Mouse (Mus musculus) embryonic fibroblast, embryonic 13.5 days (primary cell): Measurements from ENCODE around the gene Sik2.

Source experiments
- CTCF ChIP-seq: IDR thresholded peaks from 2 replicates; pipeline ENCODE4 v1.5.1; 2011; ENCODE audit warnings: mild to moderate bottlenecking, control low read depth, low read length, moderate library complexity, borderline replicate concordance; ENCODE audit not compliant: insufficient read depth
- POLR2A ChIP-seq: IDR thresholded peaks from 2 replicates; pipeline ENCODE4 v1.6.1; 2011; ENCODE audit warnings: low read depth, mild to moderate bottlenecking, control low read depth, low read length, moderate library complexity

DNA sequence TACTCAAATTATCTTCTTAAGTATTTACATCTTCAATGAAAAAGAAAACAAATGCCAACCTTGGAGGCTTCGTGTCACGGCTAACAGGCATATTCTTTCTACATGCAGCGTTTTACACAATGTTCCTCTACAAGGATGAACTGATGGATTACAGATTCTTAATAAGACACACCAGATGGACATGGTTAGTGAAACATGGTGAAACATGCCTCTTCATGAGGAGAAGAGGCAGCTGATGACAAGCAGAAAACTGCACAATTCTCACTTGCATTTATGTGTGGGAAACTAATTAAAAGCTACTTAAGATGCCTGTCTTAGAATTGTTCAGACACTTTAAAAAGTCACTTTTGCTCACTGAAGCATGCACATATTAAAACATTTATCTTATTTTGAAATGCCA, 39.6 kb downstream of the Sik2 start:
- TF ChIP-seq POLR2A: no peak
- TF ChIP-seq CTCF: no peak
